Mouse (Mus musculus): ENCODE data around the gene Pzp. TPM values are rescaled to one million over a fixed set of nuclear protein-coding genes. Genes with fewer than 3 reads are reported as not detected.

Pzp gene
- total and polyA plus RNA-seq, 3 experiments, result not detected

DNA sequence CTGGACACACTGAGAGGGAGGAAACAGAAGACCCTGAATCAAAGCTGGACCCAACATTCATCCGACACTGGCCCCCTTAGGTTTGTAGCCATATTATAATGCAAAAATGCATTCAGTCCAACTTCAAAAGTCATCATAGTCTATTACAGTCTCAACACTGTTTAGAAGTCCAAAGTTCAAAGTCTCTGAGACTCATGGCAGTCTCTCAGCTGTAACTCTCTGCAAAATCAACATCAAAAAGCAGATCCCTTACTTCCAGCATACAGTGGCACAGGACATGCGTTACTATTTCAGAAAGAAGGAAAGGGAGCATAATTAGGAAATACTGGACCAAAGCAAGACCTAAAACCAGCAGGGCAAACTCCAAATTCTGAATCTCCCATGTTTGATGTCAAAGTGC, 8.7 kb upstream of the Pzp start:
- no peaks in the 10 kb centered on the region for H3K9me3 ChIP-seq (replicated peaks; ENCODE audit: low read length)
- H3K9ac ChIP-seq (ENCODE audit: insufficient read depth, low read depth), result no peak overlapping the region
- H3K27me3 ChIP-seq (replicated peaks), result no peaks in the 10 kb centered on the region
- H3K4me1 ChIP-seq (ENCODE audit: control insufficient read depth in 1 of 2, insufficient read depth in 2 of 2), result no peaks in the 10 kb centered on the region
- DNase-seq (ENCODE audit: extremely low read depth), result no peak
- H3K4me3 ChIP-seq (replicated peaks in 1 of 3; ENCODE audit: low read depth in 2 of 3, low read length in 2 of 3, poor library complexity in 1 of 3), result no peak overlapping the region
- dilution Hi-C loops (cut with MboI; ENCODE audit: extremely low pct_ligation_motif_present, extremely low pct_unique_long_range_greater_than_20kb, low sequenced_read_pairs), result no loop called here
- H3K79me2 ChIP-seq (replicated peaks; ENCODE audit: control insufficient read depth, extremely low read depth, insufficient read depth, poor library complexity, severe bottlenecking), result no peaks in the 10 kb centered on the region
- H3K36me3 ChIP-seq (replicated peaks in 1 of 2; ENCODE audit: control insufficient read depth in 1 of 2, insufficient read depth in 1 of 2, low read length in 1 of 2), result no peaks in the 10 kb centered on the region
- no peak for TF ChIP-seq ZKSCAN1 (IDR thresholded peaks at IDR 0.05; ENCODE audit: borderline replicate concordance, low read depth, low read length)
- no peak for TF ChIP-seq NELFE (IDR thresholded peaks at IDR 0.05; ENCODE audit: low read depth, low read length)
- TF ChIP-seq MYC (IDR thresholded peaks at IDR 0.05; ENCODE audit: low read depth, low read length), result no peak
- no peak for TF ChIP-seq TBP (conservative IDR thresholded peaks at IDR 0.05; ENCODE audit: low read depth, low read length)
- no peak for TF ChIP-seq MAX (IDR thresholded peaks at IDR 0.05; ENCODE audit: low read length)
- TF ChIP-seq HCFC1 (IDR thresholded peaks at IDR 0.05; ENCODE audit: low read depth, low read length), result no peak
- no peak for TF ChIP-seq NRF1 (IDR thresholded peaks at IDR 0.05; ENCODE audit: low read depth, low read length)
- no peak for TF ChIP-seq USF2 (conservative IDR thresholded peaks at IDR 0.05; ENCODE audit: low read depth, low read length)
- TF ChIP-seq EP300 (IDR thresholded peaks at IDR 0.05; ENCODE audit: low read length), result no peak
- TF ChIP-seq MAZ (IDR thresholded peaks at IDR 0.05; ENCODE audit: low read depth, low read length), result no peak
- TF ChIP-seq SMC3 (IDR thresholded peaks at IDR 0.05; ENCODE audit: low read depth, low read length), result no peak
- TF ChIP-seq RCOR1 (conservative IDR thresholded peaks at IDR 0.05; ENCODE audit: low read depth, low read length), result no peak
- no peak for TF ChIP-seq GABPA (IDR thresholded peaks at IDR 0.05; ENCODE audit: insufficient replicate concordance, low read depth, low read length)
- TF ChIP-seq UBTF (IDR thresholded peaks at IDR 0.05; ENCODE audit: low read depth, low read length), result no peak
- no peak for TF ChIP-seq CHD1 (IDR thresholded peaks at IDR 0.05; ENCODE audit: low read depth, low read length)
- no peak overlapping the region for H3K4me2 ChIP-seq (ENCODE audit: insufficient read depth, low read depth, poor library complexity, severe bottlenecking)
- no peak overlapping the region for H3K27ac ChIP-seq (ENCODE audit: insufficient read depth, low read depth)
- in situ Hi-C loops (cut with MboI; ENCODE audit: low pct_ligation_motif_present, low pct_unique_long_range_greater_than_20kb, low sequenced_read_pairs), result no loop called here

GRCm38 (mm10) chr6:128533296-128533695, 6.8 kb upstream of the Pzp start:
- Histone ChIP-seq H3K4me2 (ENCODE audit: insufficient read depth, low read depth, poor library complexity, severe bottlenecking) (no peak overlapping the region), H3K27me3 (replicated peaks) (no peaks in the 10 kb centered on the region), H3K9ac (ENCODE audit: insufficient read depth, low read depth) (no peak overlapping the region), H3K36me3 (replicated peaks in 1 of 2; ENCODE audit: control insufficient read depth in 1 of 2, insufficient read depth in 1 of 2, low read length in 1 of 2) (no peaks in the 10 kb centered on the region), H3K79me2 (replicated peaks; ENCODE audit: control insufficient read depth, extremely low read depth, insufficient read depth, poor library complexity, severe bottlenecking) (no peaks in the 10 kb centered on the region), H3K9me3 (replicated peaks; ENCODE audit: low read length) (no peaks in the 10 kb centered on the region), H3K27ac (ENCODE audit: insufficient read depth, low read depth) (no peak overlapping the region), H3K4me3 (replicated peaks in 1 of 3; ENCODE audit: low read depth in 2 of 3, low read length in 2 of 3, poor library complexity in 1 of 3) (no peak overlapping the region), H3K4me1 (ENCODE audit: control insufficient read depth in 1 of 2, insufficient read depth in 2 of 2) (no peaks in the 10 kb centered on the region)
- in situ Hi-C loops (cut with MboI; ENCODE audit: low pct_ligation_motif_present, low pct_unique_long_range_greater_than_20kb, low sequenced_read_pairs), result no loop called here
- DNase-seq (ENCODE audit: extremely low read depth), result no peak
- dilution Hi-C loops (cut with MboI; ENCODE audit: extremely low pct_ligation_motif_present, extremely low pct_unique_long_range_greater_than_20kb, low sequenced_read_pairs), result no loop called here
- TF ChIP-seq HCFC1 (IDR thresholded peaks at IDR 0.05; ENCODE audit: low read depth, low read length) (no peak), GABPA (IDR thresholded peaks at IDR 0.05; ENCODE audit: insufficient replicate concordance, low read depth, low read length) (no peak), POLR2AphosphoS2 (IDR thresholded peaks at IDR 0.05; ENCODE audit: low read depth, low read length) (no peak), CTCF (conservative IDR thresholded peaks at IDR 0.05 in 1 of 2, IDR thresholded peaks at IDR 0.05 in 1 of 2; ENCODE audit: low read depth in 2 of 2, low read length in 2 of 2) (no peak)
